Mouse (Mus musculus) hindbrain, embryonic 16.5 days (tissue): Measurements from ENCODE around the gene Erfe. TPM values are rescaled to one million over a fixed set of nuclear protein-coding genes. Genes with fewer than 3 reads are reported as not detected.
A peak's percentile ranks its signal among the peaks of the same experiment; 100 is the strongest.

Experiments used
- ATAC-seq: fragments of 200-750 bp; cut with Nextera tagmentation; 2 replicates; pipeline ENCODE4 v1.8.0; 2017; ENCODE audit warnings: moderate TSS enrichment, moderate library complexity
- H3K27ac ChIP-seq: fragments of 300-500 bp; sonication (generic); 2 replicates; pipeline ENCODE4 v1.5.1; 2014; ENCODE audit warnings: low read depth, mild to moderate bottlenecking, control low read depth, low read length, moderate library complexity
- H3K27me3 ChIP-seq: fragments of 300-500 bp; sonication (generic); replicated peaks from 2 replicates; pipeline ENCODE4 v1.6.1; 2014; ENCODE audit warnings: low read length; ENCODE audit not compliant: control insufficient read depth, insufficient read depth
- H3K36me3 ChIP-seq: fragments of 300-500 bp; sonication (generic); 2 replicates; pipeline ENCODE4 v1.6.1; 2014; ENCODE audit warnings: mild to moderate bottlenecking, low read length, moderate library complexity, mixed read lengths; ENCODE audit not compliant: control insufficient read depth, insufficient read depth
- H3K4me1 ChIP-seq: fragments of 300-500 bp; sonication (generic); 2 replicates; pipeline ENCODE4 v1.6.1; 2014; ENCODE audit warnings: low read depth, low read length; ENCODE audit not compliant: control insufficient read depth, insufficient read depth
- H3K4me2 ChIP-seq: fragments of 300-500 bp; sonication (generic); 2 replicates; pipeline ENCODE4 v1.6.1; 2014; ENCODE audit warnings: mild to moderate bottlenecking, low read length, control low read depth, moderate library complexity
- H3K4me3 ChIP-seq: fragments of 300-500 bp; sonication (generic); 2 replicates; pipeline ENCODE4 v1.5.1; 2014; ENCODE audit warnings: mild to moderate bottlenecking, low read length, control low read depth, moderate library complexity
- H3K9ac ChIP-seq: fragments of 300-500 bp; sonication (generic); 2 replicates; pipeline ENCODE4 v1.6.1; 2014; ENCODE audit warnings: low read depth, mild to moderate bottlenecking, control low read depth, low read length, moderate library complexity
- H3K9me3 ChIP-seq: fragments of 300-500 bp; sonication (generic); 2 replicates; pipeline ENCODE4 v1.6.1; 2014; ENCODE audit warnings: mild to moderate bottlenecking, low read length, moderate library complexity; ENCODE audit not compliant: control insufficient read depth
- WGBS: fragments of 180-500 bp; shearing (Covaris S2); extraction: QIAGEN DNeasy Blood & Tissue Kit; methylation state at CpG from one replicate; pipeline ENCODE4 v1.1.7; 2014; 5-methylcytosine and 5-hydroxymethylcytosine counted together
- polyA plus RNA-seq: library from polyadenylated mRNA; unstranded; fragments of >200 nt; fragmentation: Nextera tagmentation; extraction: Ambion mirVana; gene quantifications from 2 replicates; pipeline ENCODE4 v1.2.1, GENCODE M21; 2015

Erfe gene
- polyA plus RNA-seq, 1 experiment from 2014 or later, result 0.21 TPM

- peaks cover 7% of the 10 kb centered on the region for H3K4me1 ChIP-seq
- no peak for ATAC-seq
- H3K27ac ChIP-seq, result no peak overlapping the region
- peaks cover 8% of the 10 kb centered on the region for H3K36me3 ChIP-seq
- whole genome bisulfite sequencing, result 96% methylated on average over 3 of the region's 3 CpGs
- peaks cover 7% of the 10 kb centered on the region for H3K27me3 ChIP-seq
- H3K9me3 ChIP-seq, result no peaks in the 10 kb centered on the region
- H3K4me3 ChIP-seq, result no peak overlapping the region
- no peak overlapping the region for H3K9ac ChIP-seq
- H3K4me2 ChIP-seq, result no peak overlapping the region
These were observed 1.1 kb downstream of the Erfe start for GRCm38 (mm10) chr1:91367295-91367694.

GRCm38 (mm10) chr1:91369408-91369807 is 3.2 kb downstream of the Erfe start:
- H3K27me3 ChIP-seq, result peaks cover 7% of the 10 kb centered on the region
- H3K9me3 ChIP-seq, result no peaks in the 10 kb centered on the region
- H3K36me3 ChIP-seq, result peaks cover 19% of the 10 kb centered on the region
- 55% methylated on average over 4 of the region's 4 CpGs for WGBS
- peaks cover 7% of the 10 kb centered on the region for H3K4me1 ChIP-seq
- no peak overlapping the region for H3K4me3 ChIP-seq
- ATAC-seq, result no peak
- no peak overlapping the region for H3K9ac ChIP-seq
- H3K27ac ChIP-seq, result no peak overlapping the region
- H3K4me2 ChIP-seq, result no peak overlapping the region

DNA sequence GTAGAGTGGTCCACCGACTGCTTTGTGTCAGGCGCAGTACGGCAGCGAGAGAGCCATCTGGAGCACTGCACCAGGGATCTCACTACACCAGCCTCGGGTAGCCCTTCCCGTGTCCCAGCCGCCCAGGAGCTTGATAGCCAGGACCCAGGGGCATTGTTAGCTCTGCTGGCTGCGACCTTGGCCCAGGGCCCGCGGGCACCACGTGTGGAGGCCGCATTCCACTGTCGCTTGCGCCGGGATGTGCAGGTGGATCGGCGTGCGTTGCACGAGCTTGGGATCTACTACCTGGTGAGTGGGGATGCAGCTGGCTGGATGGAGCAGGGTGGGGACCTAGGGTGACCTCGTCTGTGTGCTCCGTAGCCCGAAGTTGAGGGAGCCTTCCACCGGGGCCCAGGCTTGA is 3.8 kb downstream of the Erfe start:
- Histone ChIP-seq H3K36me3 (peaks cover 25% of the 10 kb centered on the region), H3K4me3 (no peak overlapping the region), H3K9me3 (no peaks in the 10 kb centered on the region), H3K4me1 (peaks cover 7% of the 10 kb centered on the region), H3K4me2 (no peak overlapping the region), H3K9ac (no peak overlapping the region), H3K27me3 (peaks cover 7% of the 10 kb centered on the region), H3K27ac (no peak overlapping the region)
- 86% methylated on average over 23 of the region's 23 CpGs for WGBS
- ATAC-seq, result no peak

DNA sequence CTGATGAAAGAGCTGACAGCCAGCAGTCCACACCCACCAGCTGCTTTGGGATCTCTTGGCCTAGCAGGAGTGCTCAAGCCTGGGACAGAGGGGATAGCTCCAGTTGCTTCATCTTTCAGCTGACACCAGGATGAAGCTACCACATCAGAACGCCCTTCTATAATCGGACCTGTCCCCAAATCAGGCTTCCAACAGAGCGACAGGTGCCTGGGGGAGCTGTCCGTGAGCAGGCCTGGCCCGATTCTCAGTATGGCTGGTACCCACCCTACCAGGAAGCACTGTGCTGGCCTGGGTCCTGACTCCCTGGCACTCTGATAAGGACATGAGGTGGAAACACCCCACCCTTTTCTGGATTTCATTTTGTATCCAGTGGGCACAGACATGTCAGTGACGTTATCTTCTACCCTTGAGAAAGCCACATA is 7.2 kb downstream of the Erfe start:
- no peak overlapping the region for H3K27ac ChIP-seq
- no peak overlapping the region for H3K4me2 ChIP-seq
- 88% methylated on average over 6 of the region's 6 CpGs for WGBS
- no peaks in the 10 kb centered on the region for H3K9me3 ChIP-seq
- no peak overlapping the region for H3K9ac ChIP-seq
- H3K4me1 ChIP-seq, result no peaks in the 10 kb centered on the region
- no peaks in the 10 kb centered on the region for H3K27me3 ChIP-seq
- peaks cover 52% of the 10 kb centered on the region for H3K36me3 ChIP-seq
- no peak overlapping the region for H3K4me3 ChIP-seq
- ATAC-seq, result no peak

DNA sequence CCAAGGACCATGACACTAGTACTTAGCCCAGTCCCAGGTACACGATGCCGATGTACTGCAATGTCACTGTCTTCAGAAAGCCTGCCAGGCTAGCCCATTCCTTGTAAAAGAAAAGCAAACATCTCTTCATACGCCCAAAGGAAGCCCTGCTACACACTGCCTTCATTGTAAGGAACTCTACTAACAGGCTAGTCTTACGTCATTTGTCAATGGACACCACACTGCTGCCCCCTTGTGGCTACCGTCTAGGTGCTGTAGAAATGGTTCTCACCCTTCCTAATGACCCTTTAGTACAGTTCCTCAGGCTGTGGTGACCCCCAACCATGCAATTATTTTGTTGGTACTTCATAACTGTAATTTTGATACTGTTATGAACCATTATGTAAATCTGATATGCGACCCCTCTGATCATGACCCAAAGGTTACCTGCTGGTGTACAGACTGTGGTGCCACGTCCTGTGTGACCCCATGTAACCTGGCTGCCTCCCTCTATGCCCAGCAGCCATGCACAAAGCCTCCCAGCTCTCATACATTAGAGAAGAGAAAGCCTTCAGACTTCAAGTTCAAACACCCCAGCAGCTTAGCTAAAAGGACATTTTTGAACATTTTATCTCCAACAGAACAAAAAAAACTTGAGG is 14.3 kb downstream of the Erfe start:
- H3K4me3 ChIP-seq, result no peak overlapping the region
- no peak overlapping the region for H3K27ac ChIP-seq
- peak; percentile 68 for ATAC-seq
- H3K36me3 ChIP-seq, result peaks cover 55% of the 10 kb centered on the region
- no peaks in the 10 kb centered on the region for H3K27me3 ChIP-seq
- no peak overlapping the region for H3K4me2 ChIP-seq
- H3K4me1 ChIP-seq, result no peaks in the 10 kb centered on the region
- no peaks in the 10 kb centered on the region for H3K9me3 ChIP-seq
- WGBS, result 60% methylated on average over 7 of the region's 7 CpGs
- H3K9ac ChIP-seq, result no peak overlapping the region

DNA sequence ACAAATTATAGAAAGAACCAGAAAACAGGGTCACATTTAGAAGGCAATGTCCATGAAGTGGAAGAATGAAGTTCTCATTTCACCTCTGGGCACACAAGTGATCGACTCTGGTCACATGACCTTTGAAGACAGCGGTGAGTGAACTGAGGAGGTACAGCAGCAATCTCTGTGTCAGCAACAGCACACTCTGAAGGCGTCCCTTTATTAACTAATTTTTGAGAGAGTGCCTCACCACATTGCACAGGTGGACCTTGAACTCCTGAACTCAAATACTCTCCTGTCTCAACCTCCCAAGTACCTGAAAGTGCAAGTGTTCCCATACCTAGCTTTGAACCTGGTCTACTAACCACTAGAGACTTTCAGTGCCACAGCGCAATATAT is 14.9 kb downstream of the Erfe start:
- no peak overlapping the region for H3K27ac ChIP-seq
- no peaks in the 10 kb centered on the region for H3K9me3 ChIP-seq
- H3K27me3 ChIP-seq, result no peaks in the 10 kb centered on the region
- H3K9ac ChIP-seq, result no peak overlapping the region
- H3K4me2 ChIP-seq, result no peak overlapping the region
- H3K4me3 ChIP-seq, result no peak overlapping the region
- peaks cover 52% of the 10 kb centered on the region for H3K36me3 ChIP-seq
- 89% methylated on average over 4 of the region's 4 CpGs for WGBS
- H3K4me1 ChIP-seq, result no peaks in the 10 kb centered on the region
- no peak for ATAC-seq

- Histone ChIP-seq H3K9ac (no peak overlapping the region), H3K4me2 (no peak overlapping the region), H3K4me1 (peaks cover 3% of the 10 kb centered on the region; the same call in 1 of the 2 replicates), H3K36me3 (peaks cover 31% of the 10 kb centered on the region), H3K27ac (no peak overlapping the region), H3K27me3 (no peaks in the 10 kb centered on the region), H3K9me3 (no peaks in the 10 kb centered on the region), H3K4me3 (no peak overlapping the region)
- ATAC-seq, result no peak
- 94% methylated on average over 5 of the region's 5 CpGs for WGBS
These were observed 24.1 kb downstream of the Erfe start for GRCm38 (mm10) chr1:91390369-91390768.

DNA sequence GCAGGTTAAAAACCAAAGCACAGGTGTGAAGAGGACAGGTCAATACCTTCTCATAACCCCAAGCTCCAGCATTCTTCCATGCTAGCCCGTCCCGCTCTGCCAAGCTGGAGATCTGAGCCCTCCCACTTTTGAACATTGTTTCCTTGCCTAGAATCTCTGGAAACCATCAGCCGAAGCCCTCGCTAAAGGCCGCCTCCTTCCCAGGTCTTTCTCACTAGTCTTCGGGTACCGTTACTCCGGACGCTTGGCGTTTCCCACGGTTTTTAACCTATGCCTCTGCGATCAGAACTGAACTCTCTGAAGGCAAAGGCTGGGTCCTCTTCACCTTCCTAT is 31.7 kb downstream of the Erfe start:
- Histone ChIP-seq H3K9ac (peak overlapping the region; percentile 95), H3K36me3 (peaks cover 2% of the 10 kb centered on the region; the same call in 1 of the 2 replicates), H3K27ac (peak overlapping the region; percentile 90), H3K27me3 (no peaks in the 10 kb centered on the region), H3K4me1 (peaks cover 22% of the 10 kb centered on the region), H3K4me3 (peak overlapping the region; percentile 67), H3K9me3 (no peaks in the 10 kb centered on the region), H3K4me2 (peak overlapping the region; percentile 69)
- no peak; the same call in 1 of the 2 replicates for ATAC-seq
- 3% methylated on average over 12 of the region's 12 CpGs for WGBS

GRCm38 (mm10) chr1:91398260-91399062 is 32.2 kb downstream of the Erfe start, which contains the start of gene Ilkap:
Ilkap (minus strand) TSS chr1:91398815.
- Histone ChIP-seq H3K27me3 (no peaks in the 10 kb centered on the region), H3K4me2 (peak within 1 kb of the TSS; percentile 69), H3K27ac (peak within 1 kb of the TSS; percentile 90), H3K4me1 (peaks cover 22% of the 10 kb centered on the region), H3K9me3 (no peaks in the 10 kb centered on the region), H3K4me3 (peak within 1 kb of the TSS; percentile 67), H3K9ac (peak within 1 kb of the TSS; percentile 95), H3K36me3 (peaks cover 2% of the 10 kb centered on the region; the same call in 1 of the 2 replicates)
- peak; percentile 95 for ATAC-seq
- under 1% methylated on average over 84 of the region's 91 CpGs for WGBS
